Mouse (Mus musculus) intestine, postnatal 0 days (tissue): ENCODE measurements at regions not wholly inside any gene's neighbourhood (a gene's known extent, or its start where the extent isn't known, plus 50 kb on each side); places are given as distances from the start of the nearest gene placed in this dataset.
"Not testable (repeated sequence)": the region's sequence is repeated elsewhere in the genome, so short reads cannot be mapped to it uniquely, and the experiment has no call there.

Experiments used
- ATAC-seq: fragments of 200-750 bp; cut with Nextera tagmentation; 2 replicates; pipeline ENCODE4 v1.8.0; 2017; ENCODE audit warnings: mild to moderate bottlenecking, moderate TSS enrichment, moderate library complexity
- H3K27ac ChIP-seq: fragments of 300-500 bp; sonication (generic); 2 replicates; pipeline ENCODE4 v1.5.1; 2014; ENCODE audit warnings: mild to moderate bottlenecking, low read depth, low read length, moderate library complexity
- H3K27me3 ChIP-seq: fragments of 300-500 bp; sonication (generic); replicated peaks from 2 replicates; pipeline ENCODE4 v1.6.1; 2014; ENCODE audit warnings: low read length, mixed read lengths; ENCODE audit not compliant: control insufficient read depth, insufficient read depth
- H3K36me3 ChIP-seq: fragments of 300-500 bp; sonication (generic); 2 replicates; pipeline ENCODE4 v1.6.1; 2014; ENCODE audit warnings: mild to moderate bottlenecking, moderate library complexity; ENCODE audit not compliant: control insufficient read depth, insufficient read depth
- H3K4me1 ChIP-seq: fragments of 300-500 bp; sonication (generic); replicated peaks from 2 replicates; pipeline ENCODE4 v1.6.1; 2014; ENCODE audit warnings: antibody characterized with exemption, low read length, mixed read lengths; ENCODE audit not compliant: control insufficient read depth, insufficient read depth
- H3K4me2 ChIP-seq: fragments of 300-500 bp; sonication (generic); replicated peaks from 2 replicates; pipeline ENCODE4 v1.6.1; 2014; ENCODE audit warnings: low read depth, mild to moderate bottlenecking, moderate library complexity
- H3K4me3 ChIP-seq: fragments of 300-500 bp; sonication (generic); 2 replicates; pipeline ENCODE4 v1.5.1; 2014; ENCODE audit warnings: low read depth, low read length
- H3K9ac ChIP-seq: fragments of 300-500 bp; sonication (generic); 2 replicates; pipeline ENCODE4 v1.6.1; 2014; ENCODE audit warnings: mild to moderate bottlenecking, low read depth, low read length
- H3K9me3 ChIP-seq: fragments of 300-500 bp; sonication (generic); 2 replicates; pipeline ENCODE4 v1.6.1; 2016; ENCODE audit warnings: mixed run types; ENCODE audit not compliant: control insufficient read depth
- CTCF ChIP-seq: sonication (generic); IDR thresholded peaks from 2 replicates; pipeline ENCODE4 v1.5.1; 2016; ENCODE audit warnings: low read depth, mild to moderate bottlenecking, control low read depth, antibody characterized with exemption, moderate library complexity
- WGBS: fragments of 180-500 bp; shearing (Covaris S2); extraction: QIAGEN DNeasy Blood & Tissue Kit; methylation state at CpG from one replicate; pipeline ENCODE4 v1.1.7; 2014; 5-methylcytosine and 5-hydroxymethylcytosine counted together

- WGBS = 23% methylated on average over 8 of the region's 8 CpGs
- no peak for TF ChIP-seq CTCF
- Histone ChIP-seq H3K27me3 (no peaks in the 10 kb centered on the region), H3K27ac (no peak overlapping the region), H3K9ac (no peak overlapping the region), H3K4me3 (no peak overlapping the region), H3K9me3 (no peaks in the 10 kb centered on the region), H3K36me3 (no peaks in the 10 kb centered on the region), H3K4me2 (no peak overlapping the region), H3K4me1 (no peaks in the 10 kb centered on the region)
- no peak for ATAC-seq
Measured at GRCm38 (mm10) chr7:83382803-83383363, 201.8 kb upstream of the Tmc3 start.

DNA sequence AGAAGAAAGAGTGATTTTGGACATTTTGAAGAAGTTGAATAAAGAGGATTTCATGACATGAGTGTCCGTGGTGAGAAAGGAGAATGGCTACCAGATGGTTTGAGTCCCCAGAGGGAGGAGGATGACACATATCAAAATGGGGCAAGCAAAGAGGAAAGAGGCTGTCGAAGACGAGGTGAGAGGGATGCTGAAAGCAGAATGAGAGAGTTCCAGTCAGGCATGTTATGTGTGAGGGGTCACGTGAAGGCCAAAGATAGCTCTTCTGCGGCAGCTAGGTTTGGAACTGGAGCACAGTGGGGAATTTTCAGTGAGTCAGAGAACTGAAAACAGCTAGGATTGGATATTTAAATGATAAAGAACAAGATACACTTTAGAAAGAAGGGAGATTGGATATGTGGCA is 193.3 kb upstream of the Tmc3 start:
- WGBS = 90% methylated on average over 5 of the region's 5 CpGs

DNA sequence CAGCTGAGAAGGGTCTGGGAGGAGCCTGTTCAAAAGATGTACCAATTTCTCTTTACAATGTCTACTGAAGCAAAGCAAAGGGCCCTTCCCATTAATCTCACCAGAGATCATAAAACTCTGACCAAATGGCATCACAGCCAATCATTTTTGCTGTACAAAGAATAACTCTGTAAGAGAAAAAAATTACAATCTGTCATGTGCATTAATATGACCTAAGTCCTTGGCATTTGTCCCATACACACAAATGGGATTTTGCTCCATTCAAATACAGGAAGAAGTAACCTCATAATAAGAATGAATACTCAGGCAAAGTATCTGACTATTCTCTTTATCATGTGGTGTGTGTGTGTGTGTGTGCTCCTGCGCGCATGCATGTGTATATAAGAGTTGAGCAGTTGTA is 192.5 kb upstream of the Tmc3 start:
- Histone ChIP-seq H3K27ac (no peak overlapping the region), H3K9me3 (no peaks in the 10 kb centered on the region), H3K36me3 (no peaks in the 10 kb centered on the region), H3K4me3 (no peak overlapping the region), H3K9ac (no peak overlapping the region), H3K4me1 (no peaks in the 10 kb centered on the region), H3K4me2 (no peak overlapping the region), H3K27me3 (no peaks in the 10 kb centered on the region)
- no peak for TF ChIP-seq CTCF
- ATAC-seq = no peak
- 79% methylated on average over 2 of the region's 2 CpGs for WGBS

More for the DNA sequence above, 193.3 kb upstream of the Tmc3 start:
- Histone ChIP-seq H3K27me3 (no peaks in the 10 kb centered on the region), H3K4me3 (no peak overlapping the region), H3K9me3 (no peaks in the 10 kb centered on the region), H3K4me1 (no peaks in the 10 kb centered on the region), H3K27ac (no peak overlapping the region), H3K36me3 (no peaks in the 10 kb centered on the region), H3K9ac (no peak overlapping the region), H3K4me2 (no peak overlapping the region)
- ATAC-seq = no peak
- no peak for TF ChIP-seq CTCF

DNA sequence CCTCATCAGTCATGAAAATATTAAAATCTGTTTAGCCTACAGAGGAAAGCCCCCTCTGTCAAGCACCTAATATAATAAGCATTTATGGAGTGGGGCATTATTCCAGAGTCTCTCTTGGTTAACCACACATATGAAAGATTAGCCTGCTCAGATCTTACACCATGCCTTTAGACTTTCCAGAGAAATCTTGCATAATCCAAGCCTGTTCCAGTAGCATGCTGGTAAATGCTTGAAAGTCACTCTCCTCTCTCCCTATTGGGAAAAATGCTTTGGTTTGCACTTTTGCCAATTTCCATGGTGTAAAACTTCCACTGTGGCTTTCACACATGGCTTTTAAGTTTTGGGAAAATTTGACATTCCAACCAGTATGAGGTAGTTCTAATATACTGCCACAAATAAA is 192.1 kb upstream of the Tmc3 start:
- no peak overlapping the region for H3K4me2 ChIP-seq
- H3K27ac ChIP-seq = no peak overlapping the region
- H3K27me3 ChIP-seq = no peaks in the 10 kb centered on the region
- H3K4me3 ChIP-seq = no peak overlapping the region
- no peaks in the 10 kb centered on the region for H3K4me1 ChIP-seq
- H3K9ac ChIP-seq = no peak overlapping the region
- no peak for TF ChIP-seq CTCF
- no peaks in the 10 kb centered on the region for H3K9me3 ChIP-seq
- H3K36me3 ChIP-seq = no peaks in the 10 kb centered on the region
- no peak for ATAC-seq

GRCm38 (mm10) chr7:83394156-83394555 is 190.6 kb upstream of the Tmc3 start:
- Histone ChIP-seq H3K4me3 (no peak overlapping the region), H3K27ac (no peak overlapping the region), H3K4me2 (no peak overlapping the region), H3K9me3 (no peaks in the 10 kb centered on the region), H3K36me3 (no peaks in the 10 kb centered on the region), H3K4me1 (no peaks in the 10 kb centered on the region), H3K9ac (no peak overlapping the region), H3K27me3 (no peaks in the 10 kb centered on the region)
- ATAC-seq = no peak
- no peak for TF ChIP-seq CTCF
- WGBS = 68% methylated on average over 2 of the region's 2 CpGs

- Histone ChIP-seq H3K4me2 (no peak overlapping the region), H3K27ac (no peak overlapping the region), H3K9ac (no peak overlapping the region), H3K4me3 (no peak overlapping the region), H3K4me1 (no peaks in the 10 kb centered on the region), H3K27me3 (no peaks in the 10 kb centered on the region), H3K9me3 (no peaks in the 10 kb centered on the region), H3K36me3 (no peaks in the 10 kb centered on the region)
- TF ChIP-seq CTCF = no peak
- ATAC-seq = no peak
Measured at GRCm38 (mm10) chr7:83399668-83400067, 185.1 kb upstream of the Tmc3 start.

GRCm38 (mm10) chr7:83401001-83401400 is 183.7 kb upstream of the Tmc3 start:
- H3K4me3 ChIP-seq = no peak overlapping the region
- WGBS = 80% methylated on average over 5 of the region's 5 CpGs
- ATAC-seq = no peak
- no peaks in the 10 kb centered on the region for H3K4me1 ChIP-seq
- no peaks in the 10 kb centered on the region for H3K27me3 ChIP-seq
- TF ChIP-seq CTCF = no peak
- H3K4me2 ChIP-seq = no peak overlapping the region
- no peak overlapping the region for H3K27ac ChIP-seq
- H3K36me3 ChIP-seq = no peaks in the 10 kb centered on the region
- H3K9ac ChIP-seq = no peak overlapping the region
- H3K9me3 ChIP-seq = no peaks in the 10 kb centered on the region

DNA sequence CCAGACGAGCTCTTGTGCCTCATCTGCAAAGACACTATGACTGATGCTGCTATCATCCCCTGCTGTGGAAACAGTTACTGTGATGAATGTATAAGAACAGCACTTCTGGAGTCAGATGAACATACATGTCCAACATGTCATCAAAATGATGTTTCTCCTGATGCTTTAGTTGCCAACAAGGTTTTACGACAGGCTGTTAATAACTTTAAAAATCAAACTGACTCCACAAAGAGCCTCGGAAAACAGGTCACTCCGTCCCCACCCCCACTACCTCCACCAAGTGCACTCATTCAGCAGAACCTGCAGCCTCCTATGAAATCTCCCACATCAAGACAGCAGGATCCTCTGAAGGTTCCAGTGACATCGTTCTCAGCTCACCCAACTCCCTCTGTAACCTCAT is 172.0 kb upstream of the Tmc3 start:
- H3K27me3 ChIP-seq, ATAC-seq, H3K9me3 ChIP-seq, H3K27ac ChIP-seq, H3K4me1 ChIP-seq, H3K36me3 ChIP-seq, H3K4me2 ChIP-seq, H3K4me3 ChIP-seq, H3K9ac ChIP-seq: not testable (repeated sequence)
- WGBS = 83% methylated on average over 5 of the region's 5 CpGs
